Mouse (Mus musculus) cerebellum, adult 9-10 months (tissue): ENCODE measurements around the gene Efs.

ENCODE experiments used
- DNase-seq: peaks from one replicate; pipeline ENCODE4 v3.0.0; 2022

Gene Efs

DNA sequence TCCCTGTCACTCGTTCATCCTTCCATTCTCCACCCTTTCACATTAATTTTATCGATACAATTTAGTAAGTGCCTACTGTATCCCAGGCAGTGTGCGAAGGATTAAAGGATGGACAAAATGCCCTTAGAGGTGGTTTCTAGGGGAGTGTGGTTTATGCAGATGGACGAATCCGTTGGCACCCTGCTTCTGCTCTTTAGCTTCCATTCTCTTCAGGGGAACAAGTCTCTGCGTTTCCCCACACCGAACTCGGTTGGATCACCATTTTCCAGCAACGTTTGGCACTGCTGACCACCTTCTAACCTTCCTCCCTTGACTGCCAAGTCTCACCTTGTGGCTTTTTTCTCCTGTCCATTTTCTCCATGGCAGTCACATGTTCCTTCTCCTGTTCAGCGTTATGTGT is 12.6 kb downstream of the Efs start:
- peak; percentile 57 for DNase-seq

GRCm38 (mm10) chr14:54912886-54913285 is 13.0 kb downstream of the Efs start, which contains the start of gene Slc22a17:
Slc22a17 (minus strand) TSS chr14:54913132.
- peak; percentile 83 for DNase-seq

GRCm38 (mm10) chr14:54912109-54912850 is 13.6 kb downstream of the Efs start:
- peak; percentile 38 for DNase-seq

DNA sequence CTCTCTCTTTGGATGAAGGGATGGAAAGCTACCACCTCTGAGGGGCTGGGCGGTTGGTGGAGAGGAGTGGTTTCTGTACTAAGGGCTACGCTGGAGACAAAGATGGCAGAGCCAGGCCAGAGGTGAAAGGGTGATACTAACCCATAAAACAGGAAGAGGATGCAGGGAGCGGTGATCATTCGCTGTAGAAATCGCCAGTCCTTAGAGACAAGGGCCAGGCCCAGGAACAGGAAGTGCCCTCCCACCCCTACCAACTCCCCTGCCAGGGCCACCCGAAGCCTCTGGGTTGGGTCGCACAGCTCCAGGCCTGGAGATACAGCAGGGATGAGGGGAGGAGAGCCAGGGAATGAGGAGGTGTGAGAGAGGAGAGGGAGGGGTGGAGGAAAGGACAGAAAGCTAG is 17.2 kb downstream of the Efs start:
- no peak for DNase-seq

- no peak for DNase-seq
These were observed 22.3 kb downstream of the Efs start for GRCm38 (mm10) chr14:54903641-54904040.

GRCm38 (mm10) chr14:54900383-54900782 is 25.5 kb downstream of the Efs start:
- peak; percentile 88 for DNase-seq

- DNase-seq: no peak
These were observed 28.5 kb downstream of the Efs start for GRCm38 (mm10) chr14:54897445-54897844.

DNA sequence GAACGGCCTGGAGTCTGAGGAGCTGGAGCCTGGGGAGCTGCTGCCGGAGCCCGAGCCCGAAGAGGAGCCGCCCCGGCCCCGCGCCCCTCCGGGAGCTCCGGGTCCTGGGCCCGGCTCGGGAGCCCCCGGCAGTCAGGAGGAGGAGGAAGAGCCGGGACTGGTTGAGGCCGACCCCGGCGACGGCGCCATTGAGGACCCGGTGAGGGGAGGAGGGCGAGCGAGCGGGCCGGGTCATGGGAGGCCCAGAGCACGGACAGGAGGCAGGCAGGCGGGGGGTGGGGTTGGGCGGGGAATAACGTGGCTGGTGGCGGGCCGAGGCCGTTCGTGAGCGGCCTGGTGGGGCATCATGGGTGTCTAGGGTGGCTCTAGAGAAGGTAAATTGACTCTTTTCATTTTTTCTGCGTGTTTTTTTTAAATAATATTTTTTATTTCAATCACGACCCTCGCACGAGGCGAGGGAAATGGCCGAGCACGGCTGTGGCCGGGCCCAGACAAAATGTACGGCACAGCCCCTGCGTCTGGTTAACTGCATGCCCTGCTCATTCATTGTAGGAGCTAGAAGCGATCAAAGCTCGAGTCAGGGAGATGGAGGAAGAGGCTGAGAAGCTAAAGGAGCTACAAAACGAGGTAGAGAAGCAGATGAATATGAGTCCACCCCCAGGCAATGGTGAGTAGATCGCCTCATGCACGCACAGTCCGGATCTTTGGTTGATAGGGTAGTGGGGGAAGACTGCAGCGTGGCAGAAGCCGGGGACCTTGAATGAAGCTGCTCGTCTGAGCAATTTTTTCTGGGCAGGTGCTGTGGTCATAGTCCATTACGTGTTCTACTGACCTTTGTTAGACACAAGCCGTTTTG is 31.4 kb downstream of the Efs start:
- peak; percentile 69 for DNase-seq

DNA sequence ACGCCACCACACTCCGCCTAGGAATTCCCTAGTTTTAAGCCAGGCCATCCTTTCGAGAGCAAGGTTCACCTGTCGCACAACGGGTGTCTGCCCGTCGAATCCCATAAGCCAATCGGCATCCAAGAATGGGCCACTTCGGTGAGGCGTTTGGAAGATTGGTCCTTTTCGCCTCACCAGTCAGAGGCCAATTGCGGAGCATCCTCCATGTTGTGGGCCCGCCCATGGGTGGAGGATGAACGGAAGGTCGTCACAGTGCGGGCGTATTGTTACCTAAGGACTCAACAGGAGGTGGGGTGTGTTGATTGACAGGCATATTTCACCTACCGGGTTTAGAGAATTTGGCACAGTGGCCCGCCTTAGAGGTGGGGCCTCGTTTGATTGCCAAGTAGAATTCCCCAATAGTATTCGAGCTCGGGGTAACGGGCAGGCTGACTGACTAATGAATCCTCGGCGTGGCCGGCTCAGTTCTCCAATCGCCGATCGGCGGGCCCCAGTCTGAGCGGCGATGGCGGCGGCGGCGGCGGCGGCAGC is 32.2 kb downstream of the Efs start:
- peak; percentile 100 for DNase-seq

DNA sequence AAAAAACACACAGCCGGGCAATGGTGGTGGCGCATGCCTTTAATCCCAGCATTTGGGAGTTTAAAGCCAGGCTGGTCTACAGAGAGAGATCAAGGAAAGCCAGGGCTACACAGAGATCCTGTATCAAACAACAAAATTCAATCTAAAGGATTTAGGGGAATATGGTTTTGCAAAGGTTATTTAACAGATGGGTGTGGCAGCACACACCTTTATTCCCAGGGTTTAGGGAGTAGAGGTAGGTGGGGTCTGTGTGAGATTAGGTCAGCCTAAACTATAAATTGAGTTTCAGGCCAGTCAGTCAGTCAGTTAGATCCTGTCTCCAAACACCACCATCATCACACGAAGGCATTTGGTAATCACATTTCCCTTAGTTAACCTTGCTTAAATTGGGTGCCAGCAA is 33.7 kb downstream of the Efs start, which contains the start of gene Pabpn1:
Gene Pabpn1 (plus strand): TSS at position 301 of the 400 bp plus-strand sequence.
- no peak for DNase-seq

GRCm38 (mm10) chr14:54885309-54885708 is 40.6 kb downstream of the Efs start:
- DNase-seq: no peak

- peak; percentile 44 for DNase-seq
These were observed 41.8 kb downstream of the Efs start for GRCm38 (mm10) chr14:54884022-54884712.

DNA sequence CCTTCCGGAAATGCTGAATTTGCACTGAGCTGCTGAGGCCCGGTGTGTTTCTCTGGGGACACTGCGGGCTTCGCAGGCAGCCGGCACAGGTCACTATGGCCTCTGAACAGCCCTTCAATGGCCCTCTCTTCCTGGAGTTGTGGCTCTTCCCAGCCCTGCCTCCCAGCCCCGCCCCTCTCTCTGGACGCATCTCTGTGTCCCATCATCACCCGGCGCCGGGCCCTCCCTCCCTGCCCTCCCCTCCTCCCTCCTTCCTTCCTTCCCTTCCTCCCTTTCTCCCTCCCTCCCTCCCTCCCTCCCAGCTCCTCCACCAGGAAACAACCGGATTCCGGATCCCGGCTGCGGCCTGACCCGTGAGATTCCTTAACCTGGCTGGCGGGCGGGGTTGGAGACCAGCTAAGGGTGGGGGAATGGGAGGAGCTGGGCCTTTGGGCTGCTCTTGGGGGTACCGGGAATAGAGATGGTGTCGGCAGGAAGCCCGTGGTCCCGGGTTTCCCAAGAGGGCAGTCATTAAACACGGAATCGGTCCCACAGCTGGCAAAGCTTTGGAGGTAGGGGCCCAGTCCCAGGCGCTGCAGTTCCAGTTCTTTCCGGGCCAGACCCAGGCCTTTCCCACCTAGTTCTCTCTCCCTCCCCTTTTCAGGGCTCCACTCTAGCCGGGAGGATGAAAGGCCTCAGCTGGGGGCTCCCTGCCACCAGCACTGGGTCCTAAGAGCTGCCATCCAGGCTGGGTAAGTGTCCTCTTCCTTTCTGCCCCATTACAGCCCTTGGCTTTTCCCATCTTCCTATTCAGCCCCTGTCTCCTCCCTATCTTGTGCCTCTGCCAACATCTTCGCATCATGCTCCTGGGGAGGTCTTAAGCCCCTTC is 42.5 kb downstream of the Efs start, which contains the start of the genes Bcl2l2 and Gm20521:
Gene Bcl2l2 (plus strand): TSS at position 224 of the 868 bp plus-strand sequence.
Gene Gm20521 (plus strand): TSS at position 288 of the 868 bp plus-strand sequence.
- peak; percentile 81 for DNase-seq

DNA sequence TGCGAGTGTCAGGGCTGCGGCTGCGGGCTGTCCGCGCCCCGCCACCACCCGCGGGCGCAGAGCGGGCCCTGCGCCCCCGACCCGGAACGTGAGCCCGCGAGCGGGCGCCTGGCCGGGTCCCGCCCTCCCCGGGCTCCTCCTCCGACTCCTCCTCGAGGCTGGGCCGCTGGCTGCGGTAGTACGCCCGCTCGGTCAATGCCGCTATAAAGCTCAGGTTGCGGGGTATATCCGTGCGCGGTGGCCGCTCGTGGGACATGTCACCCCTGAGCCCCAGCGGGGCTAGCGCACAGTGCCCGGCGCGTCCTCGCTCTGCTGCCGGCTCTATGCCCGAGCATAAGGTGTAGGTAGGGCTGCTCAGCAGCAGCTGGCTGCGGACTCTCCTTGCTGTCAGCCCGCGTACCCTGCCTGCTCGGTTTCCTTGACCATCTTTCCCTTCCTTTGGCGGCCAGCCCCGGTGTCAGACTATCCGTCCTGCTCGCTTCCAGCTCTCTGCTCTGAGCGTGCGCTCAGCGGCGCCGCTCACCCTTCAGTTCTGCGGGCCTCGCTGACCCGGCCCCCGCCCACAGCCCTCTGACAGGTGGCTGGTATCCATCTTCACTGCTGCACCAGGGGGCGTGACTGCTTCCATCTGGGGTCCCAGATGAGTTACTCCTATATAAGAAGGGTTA is 48.7 kb downstream of the Efs start, which contains the start of gene Ppp1r3e:
Gene Ppp1r3e (minus strand): TSS at position 503 of the 668 bp plus-strand sequence.
- peak; percentile 79 for DNase-seq

DNA sequence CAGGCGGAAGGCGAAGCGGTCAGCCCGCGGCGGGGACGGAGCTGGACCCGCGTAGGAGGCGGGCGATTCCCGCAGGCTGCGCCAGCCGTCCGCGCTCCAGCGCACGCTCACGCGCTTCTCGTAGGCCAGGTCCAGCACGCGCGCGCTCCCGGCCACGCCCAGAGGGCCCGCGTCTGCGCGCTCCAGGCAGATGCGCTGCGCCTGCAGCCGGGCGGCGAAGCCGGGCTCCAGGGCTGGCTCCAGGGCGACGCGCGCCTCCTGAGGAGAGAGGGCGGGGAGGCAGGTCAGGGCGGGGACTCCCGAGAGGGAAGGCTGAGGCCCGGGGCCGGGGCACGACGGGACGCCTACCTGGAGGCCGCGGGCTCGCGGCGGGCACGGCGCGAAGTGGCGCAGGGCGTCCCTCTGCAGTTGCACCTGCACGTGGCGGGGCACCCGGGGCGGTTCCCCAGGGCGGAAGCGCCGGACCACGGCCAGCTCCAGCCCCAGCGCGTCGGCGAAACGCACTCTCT is 49.3 kb downstream of the Efs start:
- DNase-seq: peak; percentile 93

GRCm38 (mm10) chr14:54875844-54876538 is 49.9 kb downstream of the Efs start:
- peak; percentile 85 for DNase-seq

GRCm38 (mm10) chr14:54874165-54874564 is 51.8 kb downstream of the Efs start:
- no peak for DNase-seq

DNA sequence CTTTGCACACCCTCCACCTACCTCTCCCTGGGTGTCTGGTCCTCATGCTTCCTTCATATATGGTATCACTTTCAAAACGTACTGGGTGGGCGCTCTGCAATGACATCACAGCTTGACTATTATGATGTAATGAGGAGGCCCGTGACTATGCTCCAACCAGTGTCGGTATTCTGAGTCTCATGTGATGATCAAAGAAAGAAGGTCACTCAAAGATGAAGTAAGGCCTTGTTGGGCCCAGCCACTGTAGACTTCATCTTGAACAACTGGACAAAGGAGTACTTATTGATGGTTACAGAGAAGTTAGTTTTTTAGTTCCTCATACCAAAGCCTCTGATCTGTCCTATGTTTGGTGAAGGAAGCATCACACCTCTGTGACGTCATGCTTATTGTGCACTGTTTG is 55.1 kb downstream of the Efs start, which contains the start of gene Homez:
Gene Homez (minus strand): TSS at position 101 of the 400 bp plus-strand sequence.
- no peak for DNase-seq

DNA sequence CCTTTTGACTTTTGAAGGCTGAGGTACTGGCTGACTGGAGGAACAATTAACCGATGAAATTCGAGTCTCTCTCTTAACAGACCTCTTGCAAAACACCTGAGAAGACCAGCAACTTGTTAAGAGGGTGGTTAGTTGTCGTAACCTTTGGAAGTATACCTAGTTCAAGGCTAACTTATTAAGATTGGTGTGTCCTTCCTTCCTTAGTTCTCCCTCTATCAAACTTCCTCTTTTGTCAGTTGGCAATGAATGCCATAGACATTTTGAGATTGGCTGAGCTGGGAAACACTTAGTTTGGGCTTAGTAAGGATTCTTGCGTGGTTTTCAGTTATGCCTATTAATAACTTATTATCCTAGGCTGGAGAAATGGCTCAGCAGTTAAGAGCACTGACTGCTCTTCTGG is 57.9 kb downstream of the Efs start:
- no peak for DNase-seq

DNA sequence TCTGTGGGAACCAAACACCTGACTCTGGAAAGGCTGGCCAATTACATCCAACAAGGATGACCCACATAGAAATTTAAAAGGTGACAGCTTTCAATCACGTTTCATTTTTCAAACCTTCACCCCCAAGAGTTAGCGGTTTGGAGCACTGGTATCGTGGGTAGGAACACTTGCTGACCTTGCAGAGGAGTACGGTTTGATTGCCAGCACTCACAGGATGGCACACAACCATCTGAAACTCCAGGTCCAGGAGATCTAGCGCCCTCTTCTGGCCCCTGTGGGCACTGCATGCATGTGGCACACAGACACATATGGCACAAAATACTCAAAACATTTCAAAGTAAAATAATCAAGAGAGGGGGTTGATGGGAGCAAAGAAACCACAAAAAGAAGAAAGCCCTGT is 59.0 kb downstream of the Efs start:
- DNase-seq: no peak
